Mouse (Mus musculus): ENCODE results near the gene Hspa1l. TPM values are rescaled to one million over a fixed set of nuclear protein-coding genes. Genes with fewer than 3 reads are reported as not detected.

Hspa1l gene
- polyA plus RNA-seq, 1 experiment from 2014 or later: 1.6 TPM

GRCm38 (mm10) chr17:35011440-35011839, 38.9 kb downstream of the Hspa1l start:
- no peak overlapping the region for H3K4me2 ChIP-seq (ENCODE audit: low read length)

GRCm38 (mm10) chr17:35012430-35012829, 39.9 kb downstream of the Hspa1l start:
- no peak overlapping the region for H3K9ac ChIP-seq (replicated peaks; ENCODE audit: low read length)
- no peaks in the 10 kb centered on the region for H3K9me3 ChIP-seq (ENCODE audit: control insufficient read depth, low read length)
- no peak overlapping the region for H3K4me2 ChIP-seq (ENCODE audit: low read length)
- no peak for ATAC-seq (ENCODE audit: low FRiP score, low TSS enrichment)
- no peak overlapping the region for H3K4me3 ChIP-seq (replicated peaks; ENCODE audit: low read depth, low read length)
- H3K27ac ChIP-seq (replicated peaks; ENCODE audit: low read depth, low read length): no peak overlapping the region
- WGBS: 93% methylated on average over 13 of the region's 13 CpGs
- DNase-seq: no peak
- no peaks in the 10 kb centered on the region for H3K27me3 ChIP-seq (ENCODE audit: control insufficient read depth, insufficient read depth, low read length)
- H3K36me3 ChIP-seq (ENCODE audit: control insufficient read depth, insufficient read depth, low read length): peaks cover 85% of the 10 kb centered on the region
- H3K4me1 ChIP-seq (ENCODE audit: control insufficient read depth, insufficient read depth, low read length): no peaks in the 10 kb centered on the region

More at GRCm38 (mm10) chr17:35011440-35011839, 38.9 kb downstream of the Hspa1l start:
- H3K4me3 ChIP-seq (replicated peaks; ENCODE audit: low read depth, low read length): no peak overlapping the region
- WGBS: 91% methylated on average over 8 of the region's 8 CpGs
- no peak overlapping the region for H3K9ac ChIP-seq (replicated peaks; ENCODE audit: low read length)
- no peak for DNase-seq
- no peaks in the 10 kb centered on the region for H3K9me3 ChIP-seq (ENCODE audit: control insufficient read depth, low read length)
- ATAC-seq (ENCODE audit: low FRiP score, low TSS enrichment): no peak
- H3K36me3 ChIP-seq (ENCODE audit: control insufficient read depth, insufficient read depth, low read length): peaks cover 89% of the 10 kb centered on the region
- H3K4me1 ChIP-seq (ENCODE audit: control insufficient read depth, insufficient read depth, low read length): no peaks in the 10 kb centered on the region
- H3K27ac ChIP-seq (replicated peaks; ENCODE audit: low read depth, low read length): no peak overlapping the region
- H3K27me3 ChIP-seq (ENCODE audit: control insufficient read depth, insufficient read depth, low read length): no peaks in the 10 kb centered on the region

GRCm38 (mm10) chr17:35013221-35013620, 40.7 kb downstream of the Hspa1l start:
- Histone ChIP-seq H3K27me3 (ENCODE audit: control insufficient read depth, insufficient read depth, low read length) (no peaks in the 10 kb centered on the region), H3K27ac (replicated peaks; ENCODE audit: low read depth, low read length) (no peak overlapping the region), H3K4me2 (ENCODE audit: low read length) (no peak overlapping the region), H3K36me3 (ENCODE audit: control insufficient read depth, insufficient read depth, low read length) (peaks cover 78% of the 10 kb centered on the region), H3K9me3 (ENCODE audit: control insufficient read depth, low read length) (no peaks in the 10 kb centered on the region), H3K4me1 (ENCODE audit: control insufficient read depth, insufficient read depth, low read length) (no peaks in the 10 kb centered on the region), H3K4me3 (replicated peaks; ENCODE audit: low read depth, low read length) (no peak overlapping the region), H3K9ac (replicated peaks; ENCODE audit: low read length) (no peak overlapping the region)
- no peak for DNase-seq
- 88% methylated on average over 6 of the region's 6 CpGs for WGBS
- ATAC-seq (ENCODE audit: low FRiP score, low TSS enrichment): no peak

- DNase-seq: no peak
Observed at GRCm38 (mm10) chr17:35015296-35015695, 42.8 kb downstream of the Hspa1l start.

GRCm38 (mm10) chr17:35016376-35016775, 43.9 kb downstream of the Hspa1l start, which contains the start of gene Vwa7:
Vwa7 (plus strand) TSS chr17:35016579.
- ATAC-seq (ENCODE audit: low FRiP score, low TSS enrichment) (peak; percentile 31; the same call in 1 of the 2 replicates), DNase-seq (peak; percentile 61)
- H3K4me1 ChIP-seq (ENCODE audit: control insufficient read depth, insufficient read depth, low read length): peaks cover under 1% of the 10 kb centered on the region; the same call in 1 of the 2 replicates
- H3K9me3 ChIP-seq (ENCODE audit: control insufficient read depth, low read length): no peaks in the 10 kb centered on the region
- peaks cover 56% of the 10 kb centered on the region for H3K36me3 ChIP-seq (ENCODE audit: control insufficient read depth, insufficient read depth, low read length)
- H3K27ac ChIP-seq (replicated peaks; ENCODE audit: low read depth, low read length): no peak within 1 kb of the TSS
- H3K4me3 ChIP-seq (replicated peaks; ENCODE audit: low read depth, low read length): no peak within 1 kb of the TSS
- no peaks in the 10 kb centered on the region for H3K27me3 ChIP-seq (ENCODE audit: control insufficient read depth, insufficient read depth, low read length)
- WGBS: 63% methylated on average over 12 of the region's 12 CpGs
- no peak within 1 kb of the TSS for H3K4me2 ChIP-seq (ENCODE audit: low read length)
- H3K9ac ChIP-seq (replicated peaks; ENCODE audit: low read length): no peak within 1 kb of the TSS; the same call in 1 of the 2 replicates

More at GRCm38 (mm10) chr17:35015296-35015695, 42.8 kb downstream of the Hspa1l start:
- H3K9ac ChIP-seq (replicated peaks; ENCODE audit: low read length): no peak overlapping the region
- ATAC-seq (ENCODE audit: low FRiP score, low TSS enrichment): no peak
- no peaks in the 10 kb centered on the region for H3K9me3 ChIP-seq (ENCODE audit: control insufficient read depth, low read length)
- no peaks in the 10 kb centered on the region for H3K27me3 ChIP-seq (ENCODE audit: control insufficient read depth, insufficient read depth, low read length)
- 93% methylated on average over 16 of the region's 16 CpGs for WGBS
- H3K36me3 ChIP-seq (ENCODE audit: control insufficient read depth, insufficient read depth, low read length): peaks cover 67% of the 10 kb centered on the region
- no peak overlapping the region for H3K4me3 ChIP-seq (replicated peaks; ENCODE audit: low read depth, low read length)
- H3K4me2 ChIP-seq (ENCODE audit: low read length): no peak overlapping the region
- H3K4me1 ChIP-seq (ENCODE audit: control insufficient read depth, insufficient read depth, low read length): no peaks in the 10 kb centered on the region
- no peak overlapping the region for H3K27ac ChIP-seq (replicated peaks; ENCODE audit: low read depth, low read length)

GRCm38 (mm10) chr17:35016791-35017705, 44.5 kb downstream of the Hspa1l start:
- WGBS: 82% methylated on average over 10 of the region's 10 CpGs
- peaks cover 49% of the 10 kb centered on the region for H3K36me3 ChIP-seq (ENCODE audit: control insufficient read depth, insufficient read depth, low read length)
- H3K4me2 ChIP-seq (ENCODE audit: low read length): no peak overlapping the region
- peaks cover 3% of the 10 kb centered on the region; the same call in 1 of the 2 replicates for H3K4me1 ChIP-seq (ENCODE audit: control insufficient read depth, insufficient read depth, low read length)
- H3K9me3 ChIP-seq (ENCODE audit: control insufficient read depth, low read length): no peaks in the 10 kb centered on the region
- no peak overlapping the region for H3K4me3 ChIP-seq (replicated peaks; ENCODE audit: low read depth, low read length)
- ATAC-seq (ENCODE audit: low FRiP score, low TSS enrichment): no peak
- no peak for DNase-seq
- no peak overlapping the region for H3K27ac ChIP-seq (replicated peaks; ENCODE audit: low read depth, low read length)
- H3K27me3 ChIP-seq (ENCODE audit: control insufficient read depth, insufficient read depth, low read length): no peaks in the 10 kb centered on the region
- H3K9ac ChIP-seq (replicated peaks; ENCODE audit: low read length): no peak overlapping the region; the same call in 1 of the 2 replicates

GRCm38 (mm10) chr17:35017706-35018030, 45.2 kb downstream of the Hspa1l start:
- no peak for DNase-seq
- WGBS: 77% methylated on average over 14 of the region's 14 CpGs

DNA sequence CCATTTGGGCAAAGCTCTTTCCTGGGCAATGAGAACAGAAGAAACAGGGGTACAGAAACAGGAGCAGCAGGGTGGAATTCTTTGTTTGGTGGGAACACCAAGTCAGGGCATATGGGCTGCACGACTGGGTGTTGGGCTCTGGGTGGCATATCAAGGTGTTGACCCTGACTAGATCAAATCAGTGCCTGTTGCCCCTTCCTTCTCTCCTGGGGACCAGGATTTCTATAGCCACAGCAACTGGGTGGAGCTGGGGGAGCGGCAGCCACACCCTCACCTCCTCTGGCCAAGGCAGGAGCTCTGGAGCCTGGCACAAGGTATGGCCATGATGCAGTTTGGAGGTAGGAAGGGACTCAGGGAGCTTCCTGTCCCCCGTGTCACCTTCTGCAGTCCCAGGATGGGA, 45.7 kb downstream of the Hspa1l start:
- DNase-seq (no peak), ATAC-seq (ENCODE audit: low FRiP score, low TSS enrichment) (no peak)
- Histone ChIP-seq H3K4me3 (replicated peaks; ENCODE audit: low read depth, low read length) (no peak overlapping the region), H3K9me3 (ENCODE audit: control insufficient read depth, low read length) (no peaks in the 10 kb centered on the region), H3K27ac (replicated peaks; ENCODE audit: low read depth, low read length) (no peak overlapping the region), H3K27me3 (ENCODE audit: control insufficient read depth, insufficient read depth, low read length) (no peaks in the 10 kb centered on the region), H3K36me3 (ENCODE audit: control insufficient read depth, insufficient read depth, low read length) (peaks cover 38% of the 10 kb centered on the region), H3K4me1 (ENCODE audit: control insufficient read depth, insufficient read depth, low read length) (peaks cover 3% of the 10 kb centered on the region; the same call in 1 of the 2 replicates), H3K4me2 (ENCODE audit: low read length) (no peak overlapping the region), H3K9ac (replicated peaks; ENCODE audit: low read length) (no peak overlapping the region)
- 70% methylated on average over 3 of the region's 3 CpGs for WGBS

More at GRCm38 (mm10) chr17:35017706-35018030, 45.2 kb downstream of the Hspa1l start:
- H3K9ac ChIP-seq (replicated peaks; ENCODE audit: low read length): no peak overlapping the region
- no peak overlapping the region for H3K27ac ChIP-seq (replicated peaks; ENCODE audit: low read depth, low read length)
- peaks cover 3% of the 10 kb centered on the region; the same call in 1 of the 2 replicates for H3K4me1 ChIP-seq (ENCODE audit: control insufficient read depth, insufficient read depth, low read length)
- H3K27me3 ChIP-seq (ENCODE audit: control insufficient read depth, insufficient read depth, low read length): no peaks in the 10 kb centered on the region
- ATAC-seq (ENCODE audit: low FRiP score, low TSS enrichment): no peak
- no peaks in the 10 kb centered on the region for H3K9me3 ChIP-seq (ENCODE audit: control insufficient read depth, low read length)
- H3K4me2 ChIP-seq (ENCODE audit: low read length): no peak overlapping the region
- no peak overlapping the region for H3K4me3 ChIP-seq (replicated peaks; ENCODE audit: low read depth, low read length)
- H3K36me3 ChIP-seq (ENCODE audit: control insufficient read depth, insufficient read depth, low read length): peaks cover 43% of the 10 kb centered on the region
